Mouse (Mus musculus): ENCODE data around the gene Znrf2. TPM values are rescaled to one million over a fixed set of nuclear protein-coding genes. Genes with fewer than 3 reads are reported as not detected.

Znrf2 gene
- total RNA-seq, 2 experiments from 2014 or later: 34.0 to 34.4 TPM

Other genes starting within 250 kb of the Znrf2 start
- 10 to 100 TPM; 18.3 to 18.7 TPM for gene Plekha8, start 221.8 kb upstream of the Znrf2 start, total RNA-seq (2021)
- 10 to 100 TPM; 30.5 to 30.7 TPM for gene Fkbp14, start 219.6 kb upstream of the Znrf2 start, total RNA-seq (2021)
- gene Mturn, start 135.3 kb upstream of the Znrf2 start, total RNA-seq (2021): 10 to 100 TPM in 1 of 2 experiments, 1 to 10 TPM in 1; 8.2 to 13.5 TPM
- gene Nod1, start 155.7 kb downstream of the Znrf2 start, total RNA-seq (2021): 1 to 10 TPM; 9.1 to 9.8 TPM
- 10 to 100 TPM in 1 of 2 experiments, 1 to 10 TPM in 1; 7.1 to 13.2 TPM for gene Ggct, start 176.0 kb downstream of the Znrf2 start, total RNA-seq (2021)
- 100 to 1,000 TPM; 101 to 109 TPM for gene Gars, start 221.1 kb downstream of the Znrf2 start, total RNA-seq (2021)

Data from adrenal gland, postnatal 4 days (tissue).